Mouse (Mus musculus) effector memory CD4-positive, alpha-beta T cell, adult 5 months (primary cell): ENCODE results near the gene Hcar2. TPM values are rescaled to one million over a fixed set of nuclear protein-coding genes. Genes with fewer than 3 reads are reported as not detected.

Experiments used
- polyA plus RNA-seq: library from polyadenylated mRNA; unstranded; fragments of 100-300 nt; shearing (Covaris generic); gene quantifications from one replicate; pipeline ENCODE4 v1.2.1, GENCODE M21; 2017

Hcar2 gene
- polyA plus RNA-seq, result not detected

GRCm38 (mm10) chr5:123865365-123865764 lies at the start of gene Hcar2:
Gene Hcar2 (minus strand): TSS chr5:123865499.

GRCm38 (mm10) chr5:123906976-123907630 lies 41.8 kb upstream of the Hcar2 start, which contains the start of gene Denr:
Gene Denr (plus strand): TSS chr5:123907175.

DNA sequence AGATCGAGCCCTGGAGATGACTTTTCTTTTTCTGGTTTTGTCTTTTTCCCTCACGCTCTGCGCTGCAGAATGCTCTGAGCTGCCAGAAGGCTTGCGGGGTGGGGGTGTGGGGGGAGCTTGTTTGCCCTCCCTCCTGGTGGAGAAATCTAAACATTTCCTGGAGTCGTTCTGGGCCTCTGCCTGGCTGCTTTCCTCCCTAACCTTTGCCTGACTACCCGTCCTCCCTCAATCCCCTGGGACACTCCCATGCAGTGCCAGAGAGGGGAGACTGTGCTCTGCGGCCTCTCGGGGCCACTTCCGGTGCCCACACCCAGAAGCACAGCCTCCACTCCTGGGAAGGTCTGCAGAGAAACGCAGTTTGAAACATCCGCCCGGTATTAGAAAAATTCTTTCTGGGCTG lies 14.6 kb upstream of the Hcar2 start, which contains the start of gene Hcar1:
Hcar1 (minus strand) TSS at position 93 of the 400 bp plus-strand sequence.

Other genes with a start within 250 kb of the Hcar2 start
- gene Clip1, start 180.9 kb downstream of the Hcar2 start, polyA plus RNA-seq, result 166 TPM
- gene Zcchc8, start 144.4 kb downstream of the Hcar2 start, polyA plus RNA-seq, result 70.6 TPM
- gene Rsrc2, start 116.1 kb downstream of the Hcar2 start, polyA plus RNA-seq, result 282 TPM
- 5.3 TPM for gene Kntc1, start 115.8 kb downstream of the Hcar2 start, polyA plus RNA-seq
- not detected for gene Hcar1, start 14.5 kb upstream of the Hcar2 start, polyA plus RNA-seq
- gene Denr, start 41.7 kb upstream of the Hcar2 start, polyA plus RNA-seq, result 65.3 TPM
- 6.5 TPM for gene Gm43518, start 61.9 kb upstream of the Hcar2 start, polyA plus RNA-seq
- 5.0 TPM for gene Ccdc62, start 65.2 kb upstream of the Hcar2 start, polyA plus RNA-seq
- 82.2 TPM for gene Hip1r, start 108.1 kb upstream of the Hcar2 start, polyA plus RNA-seq
- gene Vps37b, start 166.8 kb upstream of the Hcar2 start, polyA plus RNA-seq, result 3,903 TPM
- gene Abcb9, start 230.3 kb upstream of the Hcar2 start, polyA plus RNA-seq, result 116 TPM
- 31.5 TPM for gene Ogfod2, start 246.8 kb upstream of the Hcar2 start, polyA plus RNA-seq